Mouse (Mus musculus) lung, postnatal 0 days (tissue): Measurements from ENCODE around the gene Xk. TPM values are rescaled to one million over a fixed set of nuclear protein-coding genes. Genes with fewer than 3 reads are reported as not detected.

Experiments
- polyA plus RNA-seq: library from polyadenylated mRNA; unstranded; fragments of >200 nt; fragmentation: Nextera tagmentation; extraction: Ambion mirVana; gene quantifications from 2 replicates; pipeline ENCODE4 v1.2.1, GENCODE M21; 2015

Xk gene
- polyA plus RNA-seq, 1 experiment from 2014 or later, result 1.2 TPM

Other genes starting within 250 kb of the Xk start
- gene Fthl17e, start 239.3 kb upstream of the Xk start, polyA plus RNA-seq, result not detected in 2 replicates
- not detected in 2 replicates for gene Fthl17f, start 209.7 kb upstream of the Xk start, polyA plus RNA-seq
- not detected in 2 replicates for gene 4930402K13Rik, start 168.2 kb upstream of the Xk start, polyA plus RNA-seq
- 0.54 and 1.00 TPM in 2 replicates for gene Lancl3, start 72.9 kb upstream of the Xk start, polyA plus RNA-seq
- gene Gm14862, start 15.9 kb upstream of the Xk start, polyA plus RNA-seq, result not detected in 2 replicates
- not detected in 2 replicates for gene H2al1m, start 11.0 kb downstream of the Xk start, polyA plus RNA-seq
- 0.39 TPM in 1 of 2 replicates, not detected in the other for gene H2al1k, start 77.9 kb downstream of the Xk start, polyA plus RNA-seq
- 13.3 and 16.0 TPM in 2 replicates for gene Cybb, start 215.0 kb downstream of the Xk start, polyA plus RNA-seq